Mouse (Mus musculus): ENCODE measurements around the gene Syne1. TPM values are rescaled to one million over a fixed set of nuclear protein-coding genes. Genes with fewer than 3 reads are reported as not detected.

Gene Syne1
- polyA plus RNA-seq, 1 experiment from 2014 or later: 3.2 TPM

DNA sequence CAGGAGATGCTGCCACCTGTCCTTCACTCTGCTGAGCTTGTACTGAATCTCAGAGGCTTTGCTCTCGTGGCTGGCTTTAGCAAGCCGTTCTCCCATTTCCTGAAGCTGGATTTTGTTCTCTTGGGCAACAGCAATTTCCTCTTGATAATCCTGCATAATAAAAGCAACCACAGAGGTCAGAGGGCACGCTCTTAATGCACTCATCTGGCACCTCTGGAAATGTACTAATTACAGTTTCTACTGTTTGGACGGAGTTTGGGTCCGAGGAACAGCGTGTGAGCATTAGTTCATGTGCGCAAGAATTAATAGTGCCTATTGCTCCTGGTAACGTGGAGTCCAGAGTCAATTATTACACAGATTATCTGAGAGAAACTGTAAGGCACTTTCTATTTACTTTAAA, 479.2 kb downstream of the Syne1 start:
- Histone ChIP-seq H3K27ac (no peak overlapping the region), H3K27me3 (ENCODE audit: insufficient read depth, poor library complexity, severe bottlenecking) (no peaks in the 10 kb centered on the region), H3K9me3 (no peaks in the 10 kb centered on the region), H3K4me1 (replicated peaks) (no peaks in the 10 kb centered on the region), H3K36me3 (no peaks in the 10 kb centered on the region), H3K4me3 (no peak overlapping the region)
- 88% methylated on average over 8 of the region's 8 CpGs for WGBS
- DNase-seq (ENCODE audit: low spot score): no peak

DNA sequence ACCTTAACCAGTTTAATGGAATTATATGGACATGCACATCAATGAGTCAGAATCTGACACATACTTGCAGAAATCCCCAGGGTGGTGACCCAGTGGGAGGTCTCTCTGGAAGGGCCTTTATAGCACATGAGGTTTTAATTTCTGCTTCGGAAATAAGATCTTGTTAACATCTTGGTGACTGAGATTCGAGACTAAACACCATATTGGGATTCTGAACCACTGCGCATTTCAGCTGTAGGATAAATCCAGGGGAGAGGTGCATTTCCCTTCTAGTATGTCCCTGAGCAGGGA, 480.4 kb downstream of the Syne1 start:
- Histone ChIP-seq H3K27me3 (ENCODE audit: insufficient read depth, poor library complexity, severe bottlenecking) (no peaks in the 10 kb centered on the region), H3K4me1 (replicated peaks) (no peaks in the 10 kb centered on the region), H3K36me3 (no peaks in the 10 kb centered on the region), H3K27ac (no peak overlapping the region), H3K4me3 (no peak overlapping the region), H3K9me3 (no peaks in the 10 kb centered on the region)
- WGBS: 65% methylated on average over 3 of the region's 3 CpGs
- DNase-seq (ENCODE audit: low spot score): no peak

DNA sequence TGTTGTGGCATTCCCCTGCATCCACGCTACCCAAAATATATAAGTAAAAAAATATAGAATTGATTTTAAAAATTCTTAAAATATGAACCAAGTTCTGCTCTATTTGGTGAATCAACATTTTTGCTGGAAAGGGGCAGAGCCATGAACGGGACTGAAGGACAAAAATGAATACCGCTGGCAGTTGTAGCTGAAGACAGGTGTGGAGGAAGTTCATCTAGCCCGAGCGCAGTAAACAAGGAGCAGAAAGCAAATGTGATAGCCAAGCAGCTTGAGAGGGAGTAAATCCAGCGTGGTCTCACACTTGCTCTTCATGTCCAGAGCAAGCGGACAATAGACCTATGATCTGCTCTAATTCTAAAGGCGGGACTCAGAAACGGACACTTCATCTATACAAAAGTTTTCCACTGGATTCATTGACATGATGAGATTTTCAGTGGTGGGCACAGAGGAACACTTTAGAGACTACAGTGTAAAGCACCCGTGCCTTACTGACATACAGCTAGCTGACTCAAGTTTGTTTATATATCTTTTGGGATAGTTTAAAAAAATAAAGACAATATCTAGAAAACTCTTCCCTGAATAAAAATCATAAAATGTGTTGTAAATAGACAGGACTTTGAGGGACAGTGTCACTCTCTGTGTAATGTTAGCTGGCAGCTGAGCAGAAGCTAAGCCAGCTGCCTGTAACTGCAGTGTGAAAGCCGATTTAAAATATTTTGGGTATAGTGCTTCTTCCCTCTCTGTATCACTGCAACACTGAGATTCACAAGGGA, 480.9 kb downstream of the Syne1 start:
- no peak for DNase-seq (ENCODE audit: low spot score)
- Histone ChIP-seq H3K4me3 (no peak overlapping the region), H3K9me3 (no peaks in the 10 kb centered on the region), H3K4me1 (replicated peaks) (no peaks in the 10 kb centered on the region), H3K27me3 (ENCODE audit: insufficient read depth, poor library complexity, severe bottlenecking) (no peaks in the 10 kb centered on the region), H3K27ac (no peak overlapping the region), H3K36me3 (no peaks in the 10 kb centered on the region)
- WGBS: 89% methylated on average over 11 of the region's 11 CpGs

DNA sequence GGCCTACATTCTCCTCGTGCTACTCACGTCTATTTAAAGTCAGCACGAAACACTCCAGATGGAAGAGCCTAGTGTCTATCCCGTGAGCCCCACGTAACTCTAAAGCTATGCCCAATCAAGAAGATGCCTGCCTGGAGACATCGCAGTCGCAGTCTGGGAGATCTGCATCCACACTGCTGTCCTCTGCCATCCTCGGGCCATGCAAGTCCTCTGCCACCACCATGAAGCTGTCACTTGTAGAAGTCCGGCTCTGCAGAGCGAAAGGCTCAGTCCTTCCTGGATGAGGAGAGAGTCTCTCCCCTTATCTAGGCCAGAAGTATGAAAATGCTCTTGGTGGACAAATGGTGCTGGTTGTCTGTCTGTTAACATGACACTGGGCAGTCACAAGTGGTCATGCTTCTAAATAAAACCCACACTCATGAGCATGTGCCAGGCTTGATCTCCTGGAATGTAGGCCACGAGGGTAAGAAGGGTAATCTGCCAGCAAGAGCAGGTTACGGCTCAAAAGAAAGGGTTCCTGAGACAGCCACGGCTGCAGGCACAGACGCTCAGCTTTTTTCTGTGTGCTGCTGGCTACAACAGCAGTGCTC, 482.5 kb downstream of the Syne1 start, which contains the start of gene Gm10097:
TSS of gene Gm10097 (plus strand) at position 517 of the 590 bp plus-strand sequence.
- Histone ChIP-seq H3K4me1 (replicated peaks) (no peaks in the 10 kb centered on the region), H3K4me3 (no peak within 1 kb of the TSS), H3K9me3 (no peaks in the 10 kb centered on the region), H3K36me3 (no peaks in the 10 kb centered on the region), H3K27ac (no peak within 1 kb of the TSS), H3K27me3 (ENCODE audit: insufficient read depth, poor library complexity, severe bottlenecking) (no peaks in the 10 kb centered on the region)
- no peak for DNase-seq (ENCODE audit: low spot score)
- WGBS: 89% methylated on average over 14 of the region's 14 CpGs

DNA sequence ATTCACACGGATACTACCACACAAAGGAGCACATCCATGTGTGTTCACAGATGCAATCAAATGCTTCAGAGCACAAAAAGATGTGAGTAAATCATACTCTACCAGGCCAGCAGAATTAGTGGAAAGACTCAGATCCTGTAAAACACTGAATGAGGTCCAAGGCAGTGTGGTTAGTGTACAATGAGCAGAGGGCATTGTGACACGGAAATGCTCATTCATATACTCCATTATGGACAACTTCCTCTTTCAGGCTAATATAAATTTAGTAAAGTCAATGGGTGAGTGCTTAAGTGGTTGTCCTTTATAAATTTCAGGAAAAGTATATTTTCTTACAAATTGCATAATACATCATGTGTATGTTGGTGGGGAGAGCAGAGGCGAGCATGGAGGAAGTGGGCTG, 484.2 kb downstream of the Syne1 start:
- no peak overlapping the region for H3K4me3 ChIP-seq
- WGBS: 94% methylated on average over 3 of the region's 3 CpGs
- no peaks in the 10 kb centered on the region for H3K4me1 ChIP-seq (replicated peaks)
- no peaks in the 10 kb centered on the region for H3K27me3 ChIP-seq (ENCODE audit: insufficient read depth, poor library complexity, severe bottlenecking)
- DNase-seq (ENCODE audit: low spot score): no peak
- no peaks in the 10 kb centered on the region for H3K36me3 ChIP-seq
- no peaks in the 10 kb centered on the region for H3K9me3 ChIP-seq
- no peak overlapping the region for H3K27ac ChIP-seq

DNA sequence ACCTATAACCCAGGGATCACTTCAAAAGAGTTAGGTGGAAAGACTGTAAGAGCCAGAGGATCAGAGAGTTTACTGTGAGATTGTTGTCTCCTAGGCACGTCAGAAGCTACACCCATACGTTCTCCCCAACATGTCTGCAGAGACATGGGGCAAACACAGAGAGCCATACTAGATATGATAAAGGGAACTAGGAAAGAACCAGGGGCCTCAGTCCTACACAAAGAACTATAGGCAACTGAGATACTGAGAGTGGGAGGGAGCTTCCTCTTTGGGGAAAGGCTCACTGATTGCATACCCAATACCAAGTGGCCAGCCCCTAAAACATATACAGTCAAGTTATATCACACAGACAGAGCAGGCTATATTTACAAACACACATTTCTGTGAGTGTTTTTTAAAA, 491.3 kb downstream of the Syne1 start:
- no peak overlapping the region for H3K4me3 ChIP-seq
- H3K27me3 ChIP-seq (ENCODE audit: insufficient read depth, poor library complexity, severe bottlenecking): no peaks in the 10 kb centered on the region
- no peaks in the 10 kb centered on the region for H3K36me3 ChIP-seq
- DNase-seq (ENCODE audit: low spot score): no peak
- H3K9me3 ChIP-seq: no peaks in the 10 kb centered on the region
- WGBS: 85% methylated on average over 2 of the region's 2 CpGs
- peaks cover 10% of the 10 kb centered on the region for H3K4me1 ChIP-seq (replicated peaks)
- H3K27ac ChIP-seq: no peak overlapping the region

DNA sequence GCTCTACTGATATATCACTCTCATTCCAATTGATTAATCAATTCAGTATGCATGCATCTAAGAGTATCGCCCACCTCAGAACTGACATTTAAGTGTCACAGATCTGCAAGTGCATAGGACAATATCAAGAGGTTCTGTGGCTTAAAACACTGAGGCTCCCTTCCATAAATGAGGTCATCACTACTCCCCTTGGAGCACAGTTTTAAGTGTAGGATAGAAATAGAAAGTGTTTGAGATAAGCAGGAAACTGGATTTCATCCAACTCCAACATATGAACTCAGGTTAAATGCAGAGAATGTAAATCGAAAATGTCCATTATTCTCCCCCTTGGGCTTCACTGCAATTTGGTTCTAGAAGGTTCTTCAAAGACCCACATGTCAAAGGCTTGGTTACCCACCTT, 492.4 kb downstream of the Syne1 start:
- no peak for DNase-seq (ENCODE audit: low spot score)
- WGBS: 87% methylated on average over 2 of the region's 2 CpGs
- Histone ChIP-seq H3K4me3 (no peak overlapping the region), H3K36me3 (no peaks in the 10 kb centered on the region), H3K9me3 (no peaks in the 10 kb centered on the region), H3K4me1 (replicated peaks) (peaks cover 10% of the 10 kb centered on the region), H3K27ac (no peak overlapping the region), H3K27me3 (ENCODE audit: insufficient read depth, poor library complexity, severe bottlenecking) (no peaks in the 10 kb centered on the region)

DNA sequence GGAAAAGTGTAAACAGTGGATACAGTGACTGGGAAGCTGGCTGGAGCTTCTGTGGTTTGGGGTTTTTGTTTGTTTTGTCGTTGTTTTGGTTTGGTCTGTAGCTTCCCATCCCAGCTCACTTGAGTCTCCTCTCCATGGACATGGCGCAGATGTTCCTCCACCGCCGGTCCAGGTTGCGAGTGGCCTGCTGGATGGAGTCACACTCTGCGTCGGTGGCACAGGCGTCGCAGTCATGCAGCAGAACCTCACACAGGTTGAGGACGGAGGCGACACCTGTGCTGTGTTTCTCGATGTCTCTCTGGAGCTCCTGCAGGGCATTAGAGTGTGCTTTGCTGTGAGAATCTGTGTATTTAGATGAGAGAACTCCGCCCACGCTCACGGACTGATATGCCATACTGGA, 493.6 kb downstream of the Syne1 start:
- Histone ChIP-seq H3K9me3 (no peaks in the 10 kb centered on the region), H3K27me3 (ENCODE audit: insufficient read depth, poor library complexity, severe bottlenecking) (no peaks in the 10 kb centered on the region), H3K4me3 (no peak overlapping the region), H3K36me3 (no peaks in the 10 kb centered on the region), H3K4me1 (replicated peaks) (peaks cover 10% of the 10 kb centered on the region), H3K27ac (no peak overlapping the region)
- WGBS: 94% methylated on average over 15 of the region's 15 CpGs
- no peak for DNase-seq (ENCODE audit: low spot score)

DNA sequence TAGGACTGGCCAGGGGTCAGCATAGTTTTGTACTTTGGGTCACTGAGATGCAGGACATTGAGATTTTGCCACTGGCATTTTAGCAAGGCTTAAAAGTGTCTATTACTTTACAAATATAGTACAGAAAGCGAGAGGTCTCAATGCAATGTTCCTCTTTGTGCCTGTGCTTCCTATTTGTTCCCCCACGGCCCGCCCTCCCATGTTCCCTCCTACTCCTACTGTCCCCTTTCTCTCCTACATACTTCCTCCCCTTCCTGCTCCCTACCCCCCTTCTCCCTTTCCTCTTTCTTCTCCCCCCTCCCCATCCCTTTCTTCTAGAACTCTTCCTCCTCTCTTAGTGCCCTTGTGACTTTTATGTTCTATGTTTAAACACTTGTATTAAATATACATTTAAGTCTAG, 494.3 kb downstream of the Syne1 start:
- Histone ChIP-seq H3K36me3 (no peaks in the 10 kb centered on the region), H3K27ac (no peak overlapping the region), H3K4me3 (no peak overlapping the region), H3K27me3 (ENCODE audit: insufficient read depth, poor library complexity, severe bottlenecking) (no peaks in the 10 kb centered on the region), H3K9me3 (no peaks in the 10 kb centered on the region), H3K4me1 (replicated peaks) (peaks cover 10% of the 10 kb centered on the region)
- DNase-seq (ENCODE audit: low spot score): no peak
- WGBS: 69% methylated on average over 3 of the region's 3 CpGs

DNA sequence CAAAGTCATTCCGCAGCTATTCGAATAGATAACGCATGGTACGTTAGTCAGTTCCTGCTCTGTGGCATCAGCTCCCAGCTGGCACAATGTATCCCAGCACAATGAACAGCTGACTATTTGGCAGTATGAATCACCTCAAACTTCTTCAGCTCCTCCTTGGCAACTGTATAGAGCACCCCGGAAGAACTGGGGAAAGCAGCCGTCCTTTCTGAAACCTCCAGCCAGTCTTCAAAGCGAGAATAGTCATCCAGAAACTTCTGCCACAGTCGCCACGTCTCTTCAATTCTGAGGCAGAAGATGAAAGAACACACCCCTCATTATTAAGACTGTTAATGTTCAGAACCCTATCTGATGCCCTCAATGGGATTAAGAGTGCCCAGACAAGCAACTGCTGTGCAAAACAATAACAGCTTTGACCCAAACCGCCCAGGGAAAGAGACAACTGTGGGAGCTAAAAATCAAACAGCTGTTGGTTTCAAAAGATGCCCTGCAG, 495.0 kb downstream of the Syne1 start:
- Histone ChIP-seq H3K36me3 (no peaks in the 10 kb centered on the region), H3K9me3 (no peaks in the 10 kb centered on the region)
- DNase-seq (ENCODE audit: low spot score): no peak

DNA sequence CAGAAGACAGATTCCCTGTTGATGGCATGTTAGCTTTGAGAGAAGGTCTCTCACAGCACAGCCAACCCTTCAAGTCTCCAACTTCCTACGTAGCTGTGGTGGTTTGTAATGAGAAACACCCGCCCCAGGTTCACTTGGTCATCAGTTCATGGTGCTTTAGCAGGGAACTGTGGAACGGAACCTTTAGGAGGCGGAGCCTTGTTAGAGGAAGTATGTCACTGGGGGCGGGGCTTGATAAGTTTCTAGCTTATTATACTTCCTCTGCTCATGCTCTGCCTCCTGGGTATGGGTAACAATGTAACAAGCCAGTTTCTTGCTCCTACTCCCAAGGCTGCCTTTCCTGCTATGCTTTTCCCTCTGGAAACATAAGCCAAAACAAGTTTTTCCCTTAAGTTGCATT, 505.6 kb downstream of the Syne1 start:
- WGBS: 89% methylated on average over 5 of the region's 5 CpGs
- Histone ChIP-seq H3K9me3 (no peaks in the 10 kb centered on the region), H3K4me3 (no peak overlapping the region), H3K27ac (no peak overlapping the region), H3K27me3 (ENCODE audit: insufficient read depth, poor library complexity, severe bottlenecking) (no peaks in the 10 kb centered on the region), H3K36me3 (no peaks in the 10 kb centered on the region), H3K4me1 (replicated peaks) (no peaks in the 10 kb centered on the region)
- no peak for DNase-seq (ENCODE audit: low spot score)

More for the DNA sequence above, 495.0 kb downstream of the Syne1 start:
- no peak overlapping the region for H3K27ac ChIP-seq
- peaks cover 10% of the 10 kb centered on the region for H3K4me1 ChIP-seq (replicated peaks)
- no peaks in the 10 kb centered on the region for H3K27me3 ChIP-seq (ENCODE audit: insufficient read depth, poor library complexity, severe bottlenecking)
- H3K4me3 ChIP-seq: no peak overlapping the region
- WGBS: 55% methylated on average over 10 of the region's 10 CpGs

DNA sequence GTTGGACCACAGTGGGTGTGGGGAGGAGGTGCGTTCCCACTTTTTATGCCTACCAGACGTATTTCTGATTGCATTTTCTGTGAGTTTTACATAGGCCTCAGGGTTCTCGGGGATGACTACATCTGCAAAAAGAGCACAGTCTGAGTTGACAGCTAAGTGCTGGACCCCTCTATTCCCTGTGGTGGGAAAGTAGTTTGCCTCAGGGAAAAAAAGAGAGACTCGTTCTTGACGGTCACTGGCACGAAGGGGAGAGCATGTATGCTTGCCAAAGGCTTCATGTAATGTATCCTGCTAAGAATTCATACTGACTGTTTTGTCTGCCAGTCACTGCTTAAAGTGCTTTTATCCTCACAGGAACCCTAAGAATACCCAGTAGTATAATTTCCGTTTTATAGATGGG, 506.1 kb downstream of the Syne1 start:
- Histone ChIP-seq H3K36me3 (0 out of 2 replicates have a peak, but pooled peaks cover 3% of the 10 kb centered on the region), H3K27me3 (ENCODE audit: insufficient read depth, poor library complexity, severe bottlenecking) (no peaks in the 10 kb centered on the region), H3K27ac (no peak overlapping the region), H3K4me1 (replicated peaks) (no peaks in the 10 kb centered on the region), H3K4me3 (no peak overlapping the region), H3K9me3 (no peaks in the 10 kb centered on the region)
- no peak for DNase-seq (ENCODE audit: low spot score)
- 90% methylated on average over 7 of the region's 7 CpGs for WGBS

DNA sequence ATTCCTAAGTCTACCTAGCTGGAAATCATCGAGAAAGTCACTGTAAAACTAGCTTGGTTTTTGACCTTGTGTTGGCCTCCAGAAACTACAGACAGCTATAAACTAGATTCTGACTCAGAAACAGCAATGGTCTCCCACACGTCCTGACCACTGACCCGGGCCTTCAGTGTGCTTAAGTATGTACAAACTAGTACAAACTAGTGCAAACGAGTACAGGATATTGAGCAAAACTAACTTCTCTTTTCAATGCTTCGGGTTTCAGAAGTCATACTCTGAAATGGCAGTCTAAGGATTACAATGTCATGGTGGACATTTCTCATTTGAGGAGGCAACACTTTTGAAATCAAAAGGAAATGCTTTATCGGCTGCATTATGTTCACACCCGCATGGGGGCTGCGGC, 506.8 kb downstream of the Syne1 start:
- DNase-seq (ENCODE audit: low spot score): no peak
- H3K27me3 ChIP-seq (ENCODE audit: insufficient read depth, poor library complexity, severe bottlenecking): no peaks in the 10 kb centered on the region
- no peaks in the 10 kb centered on the region for H3K9me3 ChIP-seq
- WGBS: 90% methylated on average over 8 of the region's 8 CpGs
- no peak overlapping the region for H3K4me3 ChIP-seq
- H3K36me3 ChIP-seq: 0 out of 2 replicates have a peak, but pooled peaks cover 3% of the 10 kb centered on the region
- no peaks in the 10 kb centered on the region for H3K4me1 ChIP-seq (replicated peaks)
- H3K27ac ChIP-seq: no peak overlapping the region
